Mouse (Mus musculus) forebrain, embryonic 12.5 days (tissue): ENCODE measurements around the gene Avpi1. TPM values are rescaled to one million over a fixed set of nuclear protein-coding genes. Genes with fewer than 3 reads are reported as not detected.

ENCODE experiments used
- ATAC-seq: fragments of 200-750 bp; cut with Nextera tagmentation; 2 replicates; pipeline ENCODE4 v1.8.0; 2017; ENCODE audit warnings: moderate TSS enrichment; ENCODE audit not compliant: low FRiP score
- H3K27ac ChIP-seq: fragments of 300-500 bp; sonication (generic); 2 replicates; pipeline ENCODE4 v1.5.1; 2016; ENCODE audit warnings: mild to moderate bottlenecking
- H3K27me3 ChIP-seq: fragments of 300-500 bp; sonication (generic); 2 replicates; pipeline ENCODE4 v1.6.1; 2016; ENCODE audit warnings: mild to moderate bottlenecking
- H3K36me3 ChIP-seq: fragments of 300-500 bp; sonication (generic); replicated peaks from 2 replicates; pipeline ENCODE4 v1.6.1; 2016; ENCODE audit warnings: mild to moderate bottlenecking
- H3K4me1 ChIP-seq: fragments of 300-500 bp; sonication (generic); 2 replicates; pipeline ENCODE4 v1.6.1; 2016
- H3K4me2 ChIP-seq: fragments of 300-500 bp; sonication (generic); 2 replicates; pipeline ENCODE4 v1.6.1; 2016; ENCODE audit warnings: mild to moderate bottlenecking, moderate library complexity
- H3K4me3 ChIP-seq: fragments of 300-500 bp; sonication (generic); replicated peaks from 2 replicates; pipeline ENCODE4 v1.5.1; 2016; ENCODE audit warnings: mild to moderate bottlenecking
- H3K9ac ChIP-seq: fragments of 300-500 bp; sonication (generic); 2 replicates; pipeline ENCODE4 v1.6.1; 2016; ENCODE audit warnings: mild to moderate bottlenecking
- H3K9me3 ChIP-seq: fragments of 300-500 bp; sonication (generic); 2 replicates; pipeline ENCODE4 v1.6.1; 2016
- WGBS: fragments of 180-500 bp; shearing (Covaris S2); methylation state at CpG from one replicate; pipeline ENCODE4 v1.1.7; 2016; 5-methylcytosine and 5-hydroxymethylcytosine counted together
- polyA plus RNA-seq: library from polyadenylated mRNA; unstranded; fragments of >200 nt; fragmentation: Nextera tagmentation; extraction: Ambion mirVana; gene quantifications from 2 replicates; pipeline ENCODE4 v1.2.1, GENCODE M21; 2016

Gene Avpi1
- polyA plus RNA-seq, 1 experiment from 2014 or later, result 10.4 TPM

DNA sequence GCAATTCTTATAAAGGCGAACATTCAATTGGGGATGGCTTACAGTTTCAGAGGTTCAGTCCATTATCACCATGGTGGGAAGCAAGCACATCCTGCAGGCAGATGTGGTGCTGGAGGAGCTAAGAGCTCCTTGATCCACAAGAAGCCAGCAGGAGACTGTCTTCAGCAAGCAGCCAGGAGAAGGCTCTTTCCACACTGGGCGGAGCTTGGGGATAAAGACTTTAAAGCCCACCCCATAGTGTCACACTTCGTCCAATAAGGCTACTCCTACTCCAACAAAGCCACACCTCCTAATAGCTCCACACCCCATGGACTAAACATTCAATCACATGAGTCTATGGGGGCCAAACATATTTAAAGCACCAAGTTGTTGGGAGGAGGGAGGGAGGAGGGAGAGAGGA lies 13.1 kb upstream of the Avpi1 start:
- no peak for ATAC-seq
- no peak overlapping the region for H3K4me2 ChIP-seq
- no peak overlapping the region for H3K4me3 ChIP-seq
- H3K9me3 ChIP-seq, result no peaks in the 10 kb centered on the region
- peaks cover 1% of the 10 kb centered on the region for H3K4me1 ChIP-seq
- no peak overlapping the region for H3K27ac ChIP-seq
- 78% methylated on average over 3 of the region's 3 CpGs for WGBS
- H3K36me3 ChIP-seq, result no peaks in the 10 kb centered on the region
- H3K27me3 ChIP-seq, result peaks cover 22% of the 10 kb centered on the region
- H3K9ac ChIP-seq, result no peak overlapping the region

- Histone ChIP-seq H3K9me3 (no peaks in the 10 kb centered on the region), H3K27me3 (peaks cover 1% of the 10 kb centered on the region), H3K4me3 (no peak overlapping the region), H3K4me2 (no peak overlapping the region), H3K27ac (no peak overlapping the region), H3K36me3 (no peaks in the 10 kb centered on the region), H3K4me1 (peaks cover 7% of the 10 kb centered on the region), H3K9ac (no peak overlapping the region)
- no peak for ATAC-seq
- 85% methylated on average over 5 of the region's 5 CpGs for WGBS
Observed at GRCm38 (mm10) chr19:42139724-42140517, 11.1 kb upstream of the Avpi1 start.

- Histone ChIP-seq H3K4me2 (no peak overlapping the region), H3K27ac (no peak overlapping the region), H3K4me3 (no peak overlapping the region), H3K9ac (no peak overlapping the region), H3K4me1 (peaks cover 7% of the 10 kb centered on the region), H3K36me3 (no peaks in the 10 kb centered on the region), H3K27me3 (no peaks in the 10 kb centered on the region), H3K9me3 (no peaks in the 10 kb centered on the region)
- 86% methylated on average over 15 of the region's 15 CpGs for WGBS
- no peak for ATAC-seq
Observed at GRCm38 (mm10) chr19:42138517-42139285, 9.8 kb upstream of the Avpi1 start.

GRCm38 (mm10) chr19:42137167-42137672 lies 8.4 kb upstream of the Avpi1 start:
- no peaks in the 10 kb centered on the region for H3K36me3 ChIP-seq
- H3K4me3 ChIP-seq, result no peak overlapping the region
- no peak overlapping the region for H3K27ac ChIP-seq
- H3K4me1 ChIP-seq, result peaks cover 7% of the 10 kb centered on the region
- 90% methylated on average over 4 of the region's 4 CpGs for WGBS
- no peak for ATAC-seq
- H3K9me3 ChIP-seq, result no peaks in the 10 kb centered on the region
- H3K4me2 ChIP-seq, result no peak overlapping the region
- no peak overlapping the region for H3K9ac ChIP-seq
- no peaks in the 10 kb centered on the region for H3K27me3 ChIP-seq

DNA sequence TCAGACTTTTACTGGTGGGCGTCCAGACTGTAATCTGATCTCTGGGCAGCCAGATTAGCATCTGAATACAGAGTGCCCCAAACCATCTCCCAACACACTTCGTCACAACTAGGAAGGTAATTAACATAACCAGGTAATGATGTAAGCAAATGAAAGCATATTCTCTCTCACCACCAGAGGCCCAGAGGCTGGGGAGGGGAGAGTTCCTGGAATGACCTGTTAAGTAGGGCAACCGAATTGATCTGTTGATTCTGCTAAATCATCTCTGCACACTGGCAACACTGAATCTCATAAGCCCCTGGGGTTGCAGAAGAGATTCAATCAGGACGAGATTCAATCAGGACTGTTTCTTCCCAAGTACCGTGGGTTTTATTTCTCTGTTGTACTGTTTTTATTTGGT lies 7.3 kb upstream of the Avpi1 start:
- WGBS, result 19% methylated on average over 5 of the region's 5 CpGs
- Histone ChIP-seq H3K4me1 (peaks cover 7% of the 10 kb centered on the region), H3K4me3 (no peak overlapping the region), H3K9ac (no peak overlapping the region), H3K27ac (no peak overlapping the region), H3K27me3 (no peaks in the 10 kb centered on the region), H3K9me3 (no peaks in the 10 kb centered on the region), H3K36me3 (no peaks in the 10 kb centered on the region), H3K4me2 (no peak overlapping the region)
- no peak for ATAC-seq

DNA sequence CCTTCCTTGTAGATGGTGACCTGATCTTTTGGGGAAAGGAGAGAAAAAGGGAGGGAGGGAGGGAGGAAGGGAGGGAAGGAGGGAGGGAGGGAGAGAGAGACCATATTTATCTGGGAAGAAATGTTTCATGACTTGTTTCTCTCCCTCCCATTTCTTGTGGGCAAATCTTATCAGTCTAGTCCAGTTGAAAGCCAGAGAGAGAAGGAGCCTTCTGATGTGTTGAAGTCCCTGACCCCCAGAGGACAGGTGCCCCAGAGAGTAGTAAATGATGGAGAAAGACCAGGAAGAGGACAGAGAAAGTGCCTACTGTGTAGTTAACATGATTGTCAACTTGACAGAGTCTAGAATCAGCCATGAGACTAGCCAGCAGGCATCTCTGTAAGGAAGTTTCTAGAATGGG lies 6.2 kb upstream of the Avpi1 start:
- no peak for ATAC-seq
- H3K4me1 ChIP-seq, result peaks cover 10% of the 10 kb centered on the region
- H3K9me3 ChIP-seq, result no peaks in the 10 kb centered on the region
- no peak overlapping the region for H3K27ac ChIP-seq
- H3K36me3 ChIP-seq, result no peaks in the 10 kb centered on the region
- H3K4me2 ChIP-seq, result no peak overlapping the region
- no peaks in the 10 kb centered on the region; the same call in 1 of the 2 replicates for H3K27me3 ChIP-seq
- H3K9ac ChIP-seq, result no peak overlapping the region
- H3K4me3 ChIP-seq, result no peak overlapping the region

DNA sequence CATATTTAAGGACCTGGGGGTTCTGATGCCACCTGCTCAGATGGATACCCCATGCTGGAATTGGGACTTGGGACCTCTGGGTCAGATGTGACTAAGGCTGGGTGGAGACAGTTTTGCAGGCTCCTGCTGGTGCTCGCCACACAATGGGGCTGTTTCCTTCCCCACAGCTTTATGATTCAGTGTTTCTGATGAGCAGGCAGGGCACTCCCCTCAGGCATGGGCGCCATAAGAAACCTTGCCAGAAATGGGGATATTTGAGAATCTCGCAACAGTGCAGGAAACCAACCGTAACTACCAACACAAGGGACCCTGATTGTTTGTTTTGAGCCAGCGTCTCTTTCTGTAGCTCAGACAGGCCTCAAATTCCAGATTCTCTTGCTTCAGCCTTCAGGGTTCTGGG lies 2.2 kb upstream of the Avpi1 start:
- no peak overlapping the region for H3K4me3 ChIP-seq
- H3K9ac ChIP-seq, result no peak overlapping the region
- H3K4me2 ChIP-seq, result no peak overlapping the region
- peaks cover 8% of the 10 kb centered on the region; the same call in 1 of the 2 replicates for H3K27me3 ChIP-seq
- no peaks in the 10 kb centered on the region for H3K36me3 ChIP-seq
- H3K9me3 ChIP-seq, result no peaks in the 10 kb centered on the region
- ATAC-seq, result no peak
- no peak overlapping the region for H3K27ac ChIP-seq
- 76% methylated on average over 5 of the region's 5 CpGs for WGBS
- peaks cover 24% of the 10 kb centered on the region for H3K4me1 ChIP-seq

GRCm38 (mm10) chr19:42130294-42130606 lies 1.4 kb upstream of the Avpi1 start:
- Histone ChIP-seq H3K4me1 (peaks cover 18% of the 10 kb centered on the region), H3K4me2 (no peak overlapping the region), H3K9ac (no peak overlapping the region), H3K9me3 (no peaks in the 10 kb centered on the region), H3K36me3 (0 out of 2 replicates have a peak, but pooled peaks cover 1% of the 10 kb centered on the region), H3K27me3 (peaks cover 8% of the 10 kb centered on the region; the same call in 1 of the 2 replicates), H3K27ac (peak overlapping the region; percentile 36; the same call in 1 of the 2 replicates), H3K4me3 (no peak overlapping the region)
- WGBS, result 66% methylated on average over 3 of the region's 3 CpGs
- no peak for ATAC-seq

- H3K36me3 ChIP-seq, result peaks cover 5% of the 10 kb centered on the region; the same call in 1 of the 2 replicates
- H3K27me3 ChIP-seq, result peaks cover 8% of the 10 kb centered on the region; the same call in 1 of the 2 replicates
- H3K27ac ChIP-seq, result peak overlapping the region; percentile 61
- peaks cover 18% of the 10 kb centered on the region for H3K4me1 ChIP-seq
- WGBS, result 17% methylated on average over 14 of the region's 14 CpGs
- peak overlapping the region; percentile 38; the same call in 1 of the 2 replicates for H3K9ac ChIP-seq
- peak overlapping the region; percentile 88 for H3K4me2 ChIP-seq
- no peaks in the 10 kb centered on the region for H3K9me3 ChIP-seq
- peak overlapping the region; percentile 54 for H3K4me3 ChIP-seq
- no peak for ATAC-seq
Observed at GRCm38 (mm10) chr19:42129509-42130293, 842 bp upstream of the Avpi1 start.

GRCm38 (mm10) chr19:42128052-42128740 lies 663 bp downstream of the Avpi1 start:
- H3K4me1 ChIP-seq, result peaks cover 18% of the 10 kb centered on the region
- WGBS, result 3% methylated on average over 23 of the region's 23 CpGs
- peaks cover 8% of the 10 kb centered on the region; the same call in 1 of the 2 replicates for H3K27me3 ChIP-seq
- H3K9ac ChIP-seq, result peak overlapping the region; percentile 66
- peaks cover 17% of the 10 kb centered on the region for H3K36me3 ChIP-seq
- peak overlapping the region; percentile 70; the same call in 1 of the 2 replicates for H3K27ac ChIP-seq
- no peak for ATAC-seq
- peak overlapping the region; percentile 88 for H3K4me2 ChIP-seq
- H3K9me3 ChIP-seq, result no peaks in the 10 kb centered on the region
- peak overlapping the region; percentile 54 for H3K4me3 ChIP-seq

GRCm38 (mm10) chr19:42127024-42127423 lies 1.8 kb downstream of the Avpi1 start:
- Histone ChIP-seq H3K4me1 (peaks cover 18% of the 10 kb centered on the region), H3K27me3 (peaks cover 8% of the 10 kb centered on the region; the same call in 1 of the 2 replicates), H3K9ac (no peak overlapping the region), H3K36me3 (peaks cover 24% of the 10 kb centered on the region), H3K4me3 (no peak overlapping the region), H3K9me3 (no peaks in the 10 kb centered on the region), H3K4me2 (no peak overlapping the region), H3K27ac (no peak overlapping the region)
- no peak for ATAC-seq
- 92% methylated on average over 5 of the region's 5 CpGs for WGBS
